Comparison of ENCODE assay signal across 10 mouse cellular contexts in genomic region chr14:72844753-72845369, GRCm38 (mm10).
DNase-seq lines count a peak whose midpoint lies in the region; ATAC-seq and TF ChIP-seq lines count a peak whose summit lies in the region.
"Had no signal": no experiment of that assay in that cellular context is flagged by ENCODE, and none has a peak within 500 bp of the region (broad histone marks: within the 10 kb centered on the region; RNA-seq: fewer than 3 reads in every experiment).

No protein-coding gene starts in this region.

- H3K27me3 ChIP-seq in midbrain, embryonic 15.5 days (replicated peaks) = no peaks in the 10 kb centered on the region
- no peaks in the 10 kb centered on the region for H3K27me3 ChIP-seq in kidney, adult 2 months (replicated peaks; ENCODE audit: control insufficient read depth, insufficient read depth, low read length)
- H3K27me3 ChIP-seq: liver, embryonic 15.5 days had no signal

- ATAC-seq in common myeloid progenitor, adult 5-6 weeks (replicated peaks; ENCODE audit: low read depth, poor library complexity, severe bottlenecking) = peak; percentile 52; the same call in 1 of the 2 replicates
- ATAC-seq in granulocyte monocyte progenitor cell, adult 5-6 weeks (replicated peaks; ENCODE audit: poor library complexity, severe bottlenecking) = peak; percentile 55
- ATAC-seq in midbrain, embryonic 15.5 days (replicated peaks) = peak; percentile 83

- peak overlapping the region; percentile 32; the same call in 1 of the 2 replicates for H3K27ac ChIP-seq in layer of hippocampus, adult 2 months
- peak overlapping the region; percentile 69 for H3K27ac ChIP-seq in midbrain, embryonic 15.5 days
- no peak overlapping the region for H3K27ac ChIP-seq in kidney, adult 2 months (ENCODE audit: insufficient read depth, low read depth, low read length)
- H3K27ac ChIP-seq: left cerebral cortex, adult 2 months; liver, embryonic 15.5 days had no signal

- DNase-seq in layer of hippocampus, adult 2 months (ENCODE audit: low spot score in 2 of 2) = peak in 1 of 2 experiments; percentile 24
- no peak for DNase-seq in layer of hippocampus, postnatal 25 days (ENCODE audit: extremely low spot score in 1 of 2, low spot score in 1 of 2)
- DNase-seq in gastrocnemius, postnatal 10 days = no peak
- no peak for DNase-seq in kidney, adult 2 months
- no peak for DNase-seq in cerebellum, adult 8-10 months

- TF ChIP-seq POLR2A in kidney, adult 2 months (IDR thresholded peaks at IDR 0.05; ENCODE audit: low read depth, low read length) = no peak

- no peaks in the 10 kb centered on the region for H3K9me3 ChIP-seq in midbrain, embryonic 15.5 days
- H3K9me3 ChIP-seq: liver, embryonic 15.5 days had no signal

- no peak overlapping the region for H3K4me3 ChIP-seq in layer of hippocampus, adult 2 months
- no peak overlapping the region for H3K4me3 ChIP-seq in midbrain, embryonic 15.5 days
- no peak overlapping the region for H3K4me3 ChIP-seq in kidney, adult 2 months (ENCODE audit: insufficient read depth, low read depth, low read length)
- H3K4me3 ChIP-seq: left cerebral cortex, adult 2 months; liver, embryonic 15.5 days had no signal

- H3K9ac ChIP-seq in midbrain, embryonic 15.5 days = no peak overlapping the region
- H3K9ac ChIP-seq: liver, embryonic 15.5 days had no signal

- no peaks in the 10 kb centered on the region for H3K36me3 ChIP-seq in midbrain, embryonic 15.5 days (replicated peaks)
- no peaks in the 10 kb centered on the region for H3K36me3 ChIP-seq in kidney, adult 2 months (ENCODE audit: control insufficient read depth, insufficient read depth, low read length)
- H3K36me3 ChIP-seq: liver, embryonic 15.5 days had no signal

- WGBS in midbrain, embryonic 15.5 days = 34% methylated on average over 5 of the region's 5 CpGs
- 43% methylated on average over 5 of the region's 5 CpGs for WGBS in kidney, adult 2 months

- H3K4me2 ChIP-seq in midbrain, embryonic 15.5 days = no peak overlapping the region
- H3K4me2 ChIP-seq: liver, embryonic 15.5 days had no signal

- H3K4me1 ChIP-seq in midbrain, embryonic 15.5 days = peaks cover 22% of the 10 kb centered on the region
- no peaks in the 10 kb centered on the region for H3K4me1 ChIP-seq in kidney, adult 2 months (ENCODE audit: control insufficient read depth, insufficient read depth, low read length)
- H3K4me1 ChIP-seq: liver, embryonic 15.5 days had no signal

- TF ChIP-seq CTCF in layer of hippocampus, adult 2 months (conservative IDR thresholded peaks at IDR 0.05) = no peak
- TF ChIP-seq CTCF in kidney, adult 2 months (conservative IDR thresholded peaks at IDR 0.05; ENCODE audit: insufficient read depth, insufficient read length, low read depth, low read length) = no peak
